Mouse (Mus musculus) natural killer cell, adult 2 months (primary cell): ENCODE measurements around the gene Mfsd6l.

Experiments used
- DNase-seq, 2 experiments: peaks; one replicate each; pipeline ENCODE4 v3.0.0; 2022; ENCODE audit warnings: low spot score in 2 of 2

The Mfsd6l gene

DNA sequence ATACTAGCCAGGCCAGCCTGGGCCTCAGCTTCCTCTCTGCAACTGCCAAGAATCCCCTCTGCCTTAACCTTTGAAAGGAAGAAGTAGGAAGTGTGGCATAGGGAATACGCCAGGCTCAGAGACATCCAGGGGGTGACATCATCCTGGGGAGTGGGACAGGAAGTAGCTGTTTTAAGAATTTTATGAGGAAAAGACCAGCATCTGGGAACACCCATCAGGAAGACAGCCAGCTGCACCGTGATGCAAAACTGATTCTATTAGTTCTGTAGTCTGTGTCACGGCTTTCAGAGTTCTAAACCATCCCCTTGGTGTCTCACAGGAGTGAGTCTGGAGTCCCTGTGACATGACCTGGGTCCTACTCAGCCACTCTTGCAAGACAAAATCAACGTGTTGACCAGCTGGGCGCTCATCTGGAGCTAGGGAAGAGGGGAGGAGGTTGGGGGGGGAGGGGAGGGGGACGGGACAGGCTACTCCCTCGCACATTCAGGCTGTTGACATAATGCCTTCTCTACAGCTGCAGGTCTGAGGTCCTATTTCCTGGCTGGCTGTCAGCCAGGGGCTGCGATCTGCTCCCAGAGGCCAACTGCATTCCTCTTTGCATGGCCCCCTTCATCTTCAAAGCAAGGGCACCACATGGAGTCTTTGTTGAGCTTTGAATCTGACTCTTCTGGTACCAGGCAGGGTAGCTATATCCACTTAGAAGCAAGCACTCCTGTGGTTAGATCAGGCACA is 46.4 kb downstream of the Mfsd6l start:
- no peak for DNase-seq

DNA sequence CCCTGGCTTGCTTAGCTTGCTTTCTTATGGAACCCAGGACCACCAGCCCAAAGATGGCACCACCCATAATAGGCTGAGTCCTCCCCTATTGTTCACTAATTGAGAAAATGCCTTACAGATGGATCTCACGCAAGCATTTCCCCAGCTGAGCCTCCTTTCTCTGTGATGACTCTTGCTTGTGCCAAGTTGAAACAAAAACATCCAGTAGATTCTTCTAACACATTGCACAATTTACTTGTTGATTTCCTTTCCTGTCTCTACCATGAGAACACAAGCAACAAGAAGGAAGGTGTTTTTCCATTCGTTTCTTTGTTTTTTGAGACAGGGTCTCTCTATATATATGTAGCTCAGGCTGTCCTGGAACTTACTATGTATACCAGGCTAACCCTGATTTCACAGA is 51.1 kb downstream of the Mfsd6l start:
- DNase-seq = no peak
